Mouse (Mus musculus) embryonic facial prominence, embryonic 15.5 days (tissue): Measurements from ENCODE around the gene Tmem210. TPM values are rescaled to one million over a fixed set of nuclear protein-coding genes. Genes with fewer than 3 reads are reported as not detected.
A peak's percentile ranks its signal among the peaks of the same experiment; 100 is the strongest.

ENCODE experiments used
- ATAC-seq: fragments of 200-750 bp; cut with Nextera tagmentation; 2 replicates; pipeline ENCODE4 v1.8.0; 2017; ENCODE audit warnings: low read depth, moderate TSS enrichment; ENCODE audit not compliant: insufficient number of reproducible peaks, low FRiP score, low TSS enrichment
- H3K27ac ChIP-seq: fragments of 300-500 bp; sonication (generic); replicated peaks from 2 replicates; pipeline ENCODE4 v1.5.1; 2015; ENCODE audit warnings: mild to moderate bottlenecking, inconsistent platforms
- H3K27me3 ChIP-seq: fragments of 300-500 bp; sonication (generic); 2 replicates; pipeline ENCODE4 v1.6.1; 2015; ENCODE audit warnings: inconsistent platforms
- H3K36me3 ChIP-seq: fragments of 300-500 bp; sonication (generic); 2 replicates; pipeline ENCODE4 v1.6.1; 2015; ENCODE audit warnings: mild to moderate bottlenecking, inconsistent platforms
- H3K4me1 ChIP-seq: fragments of 300-500 bp; sonication (generic); 2 replicates; pipeline ENCODE4 v1.6.1; 2015; ENCODE audit warnings: inconsistent platforms
- H3K4me2 ChIP-seq: fragments of 300-500 bp; sonication (generic); replicated peaks from 2 replicates; pipeline ENCODE4 v1.6.1; 2015; ENCODE audit warnings: mild to moderate bottlenecking, inconsistent platforms
- H3K4me3 ChIP-seq: fragments of 300-500 bp; sonication (generic); replicated peaks from 2 replicates; pipeline ENCODE4 v1.5.1; 2015; ENCODE audit warnings: mild to moderate bottlenecking, inconsistent platforms
- H3K9ac ChIP-seq: fragments of 300-500 bp; sonication (generic); 2 replicates; pipeline ENCODE4 v1.6.1; 2015; ENCODE audit warnings: inconsistent platforms
- H3K9me3 ChIP-seq: fragments of 300-500 bp; sonication (generic); replicated peaks from 2 replicates; pipeline ENCODE4 v1.6.1; 2016; ENCODE audit warnings: inconsistent platforms
- WGBS: fragments of 180-500 bp; shearing (Covaris S2); methylation state at CpG from one replicate; pipeline ENCODE4 v1.1.7; 2015; 5-methylcytosine and 5-hydroxymethylcytosine counted together
- polyA plus RNA-seq: library from polyadenylated mRNA; unstranded; fragments of >200 nt; fragmentation: Nextera tagmentation; extraction: Ambion mirVana; gene quantifications from 2 replicates; pipeline ENCODE4 v1.2.1, GENCODE M21; 2015

The Tmem210 gene
- polyA plus RNA-seq, 1 experiment from 2014 or later = not detected

GRCm38 (mm10) chr2:25286837-25287636, 908 bp upstream of the Tmem210 start:
- ATAC-seq = peak; percentile 20; the same call in 1 of the 2 replicates
- Histone ChIP-seq H3K4me2 (peak overlapping the region; percentile 2; the same call in 1 of the 2 replicates), H3K9ac (no peak overlapping the region), H3K4me1 (peaks cover 55% of the 10 kb centered on the region), H3K27ac (peak overlapping the region; percentile 82), H3K36me3 (peaks cover 36% of the 10 kb centered on the region), H3K4me3 (no peak overlapping the region), H3K9me3 (no peaks in the 10 kb centered on the region), H3K27me3 (peaks cover 47% of the 10 kb centered on the region)
- WGBS = 44% methylated on average over 7 of the region's 7 CpGs

- H3K27ac ChIP-seq = no peak overlapping the region
- peaks cover 19% of the 10 kb centered on the region for H3K36me3 ChIP-seq
- no peak for ATAC-seq
- peaks cover 65% of the 10 kb centered on the region for H3K27me3 ChIP-seq
- H3K4me1 ChIP-seq = peaks cover 63% of the 10 kb centered on the region
- H3K9me3 ChIP-seq = no peaks in the 10 kb centered on the region
- WGBS = 75% methylated on average over 7 of the region's 7 CpGs
- no peak overlapping the region for H3K4me3 ChIP-seq
- no peak overlapping the region for H3K4me2 ChIP-seq
- H3K9ac ChIP-seq = no peak overlapping the region
These were observed 895 bp downstream of the Tmem210 start for GRCm38 (mm10) chr2:25288734-25289345.

- Histone ChIP-seq H3K9me3 (no peaks in the 10 kb centered on the region), H3K27ac (no peak within 1 kb of the TSS), H3K4me3 (peak within 1 kb of the TSS; percentile 38), H3K36me3 (peaks cover 11% of the 10 kb centered on the region), H3K9ac (no peak within 1 kb of the TSS), H3K4me1 (peaks cover 63% of the 10 kb centered on the region), H3K27me3 (peaks cover 73% of the 10 kb centered on the region), H3K4me2 (peak within 1 kb of the TSS; percentile 49)
- ATAC-seq = no peak
- WGBS = 6% methylated on average over 11 of the region's 11 CpGs
These were observed 1.7 kb downstream of the Tmem210 start, which contains the start of gene Lrrc26 for GRCm38 (mm10) chr2:25289651-25290050. Lrrc26 (plus strand) TSS chr2:25289915.

GRCm38 (mm10) chr2:25290101-25290815, 2.3 kb downstream of the Tmem210 start:
- under 1% methylated on average over 54 of the region's 54 CpGs for WGBS
- no peak overlapping the region for H3K9ac ChIP-seq
- H3K4me1 ChIP-seq = peaks cover 58% of the 10 kb centered on the region
- no peak overlapping the region for H3K27ac ChIP-seq
- peaks cover 4% of the 10 kb centered on the region for H3K36me3 ChIP-seq
- H3K4me2 ChIP-seq = peak overlapping the region; percentile 49
- no peaks in the 10 kb centered on the region for H3K9me3 ChIP-seq
- H3K27me3 ChIP-seq = peaks cover 79% of the 10 kb centered on the region
- no peak for ATAC-seq
- peak overlapping the region; percentile 38 for H3K4me3 ChIP-seq

GRCm38 (mm10) chr2:25290816-25291130, 2.8 kb downstream of the Tmem210 start:
- peak overlapping the region; percentile 49 for H3K4me2 ChIP-seq
- peaks cover 84% of the 10 kb centered on the region for H3K27me3 ChIP-seq
- no peak overlapping the region for H3K9ac ChIP-seq
- H3K27ac ChIP-seq = no peak overlapping the region
- peak overlapping the region; percentile 38 for H3K4me3 ChIP-seq
- ATAC-seq = no peak
- 1% methylated on average over 18 of the region's 18 CpGs for WGBS
- peaks cover 56% of the 10 kb centered on the region for H3K4me1 ChIP-seq
- no peaks in the 10 kb centered on the region for H3K36me3 ChIP-seq
- H3K9me3 ChIP-seq = no peaks in the 10 kb centered on the region

GRCm38 (mm10) chr2:25291184-25292053, 3.5 kb downstream of the Tmem210 start:
- Histone ChIP-seq H3K4me1 (peaks cover 50% of the 10 kb centered on the region), H3K27ac (no peak overlapping the region), H3K4me2 (peak overlapping the region; percentile 55), H3K9ac (no peak overlapping the region), H3K36me3 (no peaks in the 10 kb centered on the region), H3K27me3 (peaks cover 89% of the 10 kb centered on the region), H3K9me3 (no peaks in the 10 kb centered on the region), H3K4me3 (peak overlapping the region; percentile 38)
- 4% methylated on average over 30 of the region's 32 CpGs for WGBS
- no peak for ATAC-seq

- H3K9ac ChIP-seq = no peak overlapping the region
- H3K4me3 ChIP-seq = peak overlapping the region; percentile 38
- H3K9me3 ChIP-seq = no peaks in the 10 kb centered on the region
- peak overlapping the region; percentile 55 for H3K4me2 ChIP-seq
- no peaks in the 10 kb centered on the region for H3K36me3 ChIP-seq
- ATAC-seq = no peak
- no peak overlapping the region for H3K27ac ChIP-seq
- WGBS = 3% methylated on average over 40 of the region's 43 CpGs
- peaks cover 95% of the 10 kb centered on the region for H3K27me3 ChIP-seq
- peaks cover 47% of the 10 kb centered on the region for H3K4me1 ChIP-seq
These were observed 4.2 kb downstream of the Tmem210 start for GRCm38 (mm10) chr2:25292054-25292544.

GRCm38 (mm10) chr2:25292856-25293255, 4.9 kb downstream of the Tmem210 start:
- Histone ChIP-seq H3K4me2 (peak overlapping the region; percentile 55), H3K36me3 (no peaks in the 10 kb centered on the region), H3K4me1 (peaks cover 40% of the 10 kb centered on the region), H3K27ac (no peak overlapping the region), H3K27me3 (peaks cover 98% of the 10 kb centered on the region), H3K9ac (no peak overlapping the region), H3K9me3 (no peaks in the 10 kb centered on the region), H3K4me3 (peak overlapping the region; percentile 38; the same call in 1 of the 2 replicates)
- WGBS = 0% methylated on average over 1 of the region's 1 CpGs
- no peak for ATAC-seq

GRCm38 (mm10) chr2:25293706-25294105, 5.8 kb downstream of the Tmem210 start:
- ATAC-seq = no peak
- H3K36me3 ChIP-seq = no peaks in the 10 kb centered on the region
- no peak overlapping the region for H3K4me3 ChIP-seq
- no peak overlapping the region for H3K4me2 ChIP-seq
- no peak overlapping the region for H3K9ac ChIP-seq
- peaks cover 90% of the 10 kb centered on the region for H3K27me3 ChIP-seq
- H3K4me1 ChIP-seq = peaks cover 36% of the 10 kb centered on the region
- no peaks in the 10 kb centered on the region for H3K9me3 ChIP-seq
- whole genome bisulfite sequencing = 66% methylated on average over 9 of the region's 9 CpGs
- H3K27ac ChIP-seq = no peak overlapping the region

GRCm38 (mm10) chr2:25297093-25297492, 9.1 kb downstream of the Tmem210 start:
- WGBS = 70% methylated on average over 8 of the region's 8 CpGs
- H3K9ac ChIP-seq = no peak overlapping the region

More at GRCm38 (mm10) chr2:25297093-25297492, 9.1 kb downstream of the Tmem210 start:
- peaks cover 56% of the 10 kb centered on the region for H3K27me3 ChIP-seq
- no peaks in the 10 kb centered on the region for H3K36me3 ChIP-seq
- peaks cover 8% of the 10 kb centered on the region for H3K4me1 ChIP-seq
- ATAC-seq = no peak
- H3K9me3 ChIP-seq = no peaks in the 10 kb centered on the region
- no peak overlapping the region for H3K27ac ChIP-seq
- H3K4me2 ChIP-seq = no peak overlapping the region
- no peak overlapping the region for H3K4me3 ChIP-seq
